Mouse (Mus musculus) CH12F3 (cell line): ENCODE measurements around the gene H2-M2.
"Not testable (repeated sequence)": the region's sequence is repeated elsewhere in the genome, so short reads cannot be mapped to it uniquely, and the experiment has no call there.

Experiments
- in situ Hi-C: fragments of 300-500 bp; cut with MboI; formaldehyde crosslinking; loops from 2 replicates; pipeline ENCODE4 v1.14.3; 2020; ENCODE audit warnings: low sequenced_read_pairs

Gene H2-M2

GRCm38 (mm10) chr17:37483452-37483851 is at the start of gene H2-M2:
TSS of gene H2-M2 (minus strand) at chr17:37483552.
- in situ Hi-C loops, result no loop called here

- in situ Hi-C loops, result not testable (repeated sequence)
Observed at GRCm38 (mm10) chr17:37525427-37525826, 42.1 kb upstream of the H2-M2 start.

GRCm38 (mm10) chr17:37524612-37525011 is 41.3 kb upstream of the H2-M2 start:
- in situ Hi-C loops, result not testable (repeated sequence)

GRCm38 (mm10) chr17:37507730-37508129 is 24.4 kb upstream of the H2-M2 start, which contains the start of gene Olfr111:
TSS of gene Olfr111 (plus strand) at chr17:37508030.
- in situ Hi-C loops, result no loop called here

GRCm38 (mm10) chr17:37491930-37492518 is 8.7 kb upstream of the H2-M2 start, which contains the start of gene Olfr110:
TSS of gene Olfr110 (plus strand) at chr17:37492468.
- in situ Hi-C loops, result no loop called here

GRCm38 (mm10) chr17:37458616-37459015 is 24.7 kb downstream of the H2-M2 start, which contains the start of gene Olfr109:
TSS of gene Olfr109 (plus strand) at chr17:37458916.
- in situ Hi-C loops, result no loop called here

- in situ Hi-C loops, result no loop called here
Observed at GRCm38 (mm10) chr17:37445180-37445579, 38.2 kb downstream of the H2-M2 start, which contains the start of gene Olfr108. TSS of gene Olfr108 (plus strand) at chr17:37445480.
